Mouse (Mus musculus) neutrophil, adult 59 days (primary cell): ENCODE results near the gene Olfr382. TPM values are rescaled to one million over a fixed set of nuclear protein-coding genes. Genes with fewer than 3 reads are reported as not detected.

Experiments
- total RNA-seq, 2 experiments: library from RNA; stranded (reverse); gene quantifications; 1 replicate in 1 of 2; 2 replicates in 1 of 2; pipeline ENCODE4 v1.2.4; 2023

Olfr382 gene
- not detected for total RNA-seq

GRCm38 (mm10) chr11:73517097-73517496 is at the start of gene Olfr382:
Gene Olfr382 (minus strand): TSS chr11:73517197.

GRCm38 (mm10) chr11:73491503-73491902 is 25.5 kb downstream of the Olfr382 start, which contains the start of gene Olfr381:
Gene Olfr381 (minus strand): TSS chr11:73491603.

Other genes starting within 250 kb of the Olfr382 start
- gene Trpv3, start 249.8 kb downstream of the Olfr382 start, total RNA-seq, result not detected
- gene Aspa, start 187.6 kb downstream of the Olfr382 start, total RNA-seq, result under 1 TPM in 1 of 2 experiments, not detected in 1; 0.09 TPM
- not detected for gene Gm49340, start 187.5 kb downstream of the Olfr382 start, total RNA-seq
- not detected for gene Spata22, start 187.5 kb downstream of the Olfr382 start, total RNA-seq
- gene Olfr20, start 166.4 kb downstream of the Olfr382 start, total RNA-seq, result not detected
- gene Olfr376, start 146.0 kb downstream of the Olfr382 start, total RNA-seq, result not detected
- gene Olfr1, start 117.6 kb downstream of the Olfr382 start, total RNA-seq, result not detected
- not detected for gene Olfr378, start 88.7 kb downstream of the Olfr382 start, total RNA-seq
- not detected for gene Olfr380, start 59.7 kb downstream of the Olfr382 start, total RNA-seq
- not detected for gene Olfr381, start 25.6 kb downstream of the Olfr382 start, total RNA-seq
- not detected for gene Olfr385, start 75.8 kb upstream of the Olfr382 start, total RNA-seq
- not detected for gene Olfr384, start 81.4 kb upstream of the Olfr382 start, total RNA-seq
- not detected for gene Zfp735, start 171.6 kb upstream of the Olfr382 start, total RNA-seq